Mouse (Mus musculus) intestine, postnatal 0 days (tissue): Measurements from ENCODE around the gene Chrm3. TPM values are rescaled to one million over a fixed set of nuclear protein-coding genes. Genes with fewer than 3 reads are reported as not detected.

Experiments
- ATAC-seq: fragments of 200-750 bp; cut with Nextera tagmentation; 2 replicates; pipeline ENCODE4 v1.8.0; 2017; ENCODE audit warnings: mild to moderate bottlenecking, moderate TSS enrichment, moderate library complexity
- H3K27ac ChIP-seq: fragments of 300-500 bp; sonication (generic); 2 replicates; pipeline ENCODE4 v1.5.1; 2014; ENCODE audit warnings: mild to moderate bottlenecking, low read depth, low read length, moderate library complexity
- H3K27me3 ChIP-seq: fragments of 300-500 bp; sonication (generic); replicated peaks from 2 replicates; pipeline ENCODE4 v1.6.1; 2014; ENCODE audit warnings: low read length, mixed read lengths; ENCODE audit not compliant: control insufficient read depth, insufficient read depth
- H3K36me3 ChIP-seq: fragments of 300-500 bp; sonication (generic); 2 replicates; pipeline ENCODE4 v1.6.1; 2014; ENCODE audit warnings: mild to moderate bottlenecking, moderate library complexity; ENCODE audit not compliant: control insufficient read depth, insufficient read depth
- H3K4me1 ChIP-seq: fragments of 300-500 bp; sonication (generic); replicated peaks from 2 replicates; pipeline ENCODE4 v1.6.1; 2014; ENCODE audit warnings: antibody characterized with exemption, low read length, mixed read lengths; ENCODE audit not compliant: control insufficient read depth, insufficient read depth
- H3K4me2 ChIP-seq: fragments of 300-500 bp; sonication (generic); replicated peaks from 2 replicates; pipeline ENCODE4 v1.6.1; 2014; ENCODE audit warnings: low read depth, mild to moderate bottlenecking, moderate library complexity
- H3K4me3 ChIP-seq: fragments of 300-500 bp; sonication (generic); 2 replicates; pipeline ENCODE4 v1.5.1; 2014; ENCODE audit warnings: low read depth, low read length
- H3K9ac ChIP-seq: fragments of 300-500 bp; sonication (generic); 2 replicates; pipeline ENCODE4 v1.6.1; 2014; ENCODE audit warnings: mild to moderate bottlenecking, low read depth, low read length
- H3K9me3 ChIP-seq: fragments of 300-500 bp; sonication (generic); 2 replicates; pipeline ENCODE4 v1.6.1; 2016; ENCODE audit warnings: mixed run types; ENCODE audit not compliant: control insufficient read depth
- CTCF ChIP-seq: sonication (generic); IDR thresholded peaks from 2 replicates; pipeline ENCODE4 v1.5.1; 2016; ENCODE audit warnings: low read depth, mild to moderate bottlenecking, control low read depth, antibody characterized with exemption, moderate library complexity
- WGBS: fragments of 180-500 bp; shearing (Covaris S2); extraction: QIAGEN DNeasy Blood & Tissue Kit; methylation state at CpG from one replicate; pipeline ENCODE4 v1.1.7; 2014; 5-methylcytosine and 5-hydroxymethylcytosine counted together
- polyA plus RNA-seq: library from polyadenylated mRNA; unstranded; fragments of >200 nt; fragmentation: Nextera tagmentation; extraction: Ambion mirVana; gene quantifications from 2 replicates; pipeline ENCODE4 v1.2.1, GENCODE M21; 2015

Gene Chrm3
- polyA plus RNA-seq, 1 experiment from 2014 or later = 0.53 TPM

GRCm38 (mm10) chr13:9900653-9901385 is 459.8 kb downstream of the Chrm3 start:
- WGBS = 74% methylated on average over 5 of the region's 5 CpGs
- Histone ChIP-seq H3K27ac (no peak overlapping the region), H3K9ac (no peak overlapping the region), H3K9me3 (no peaks in the 10 kb centered on the region), H3K27me3 (no peaks in the 10 kb centered on the region), H3K4me1 (no peaks in the 10 kb centered on the region), H3K4me2 (no peak overlapping the region), H3K36me3 (no peaks in the 10 kb centered on the region), H3K4me3 (no peak overlapping the region)
- ATAC-seq = no peak
- no peak for TF ChIP-seq CTCF

- Histone ChIP-seq H3K9ac (no peak overlapping the region), H3K4me3 (no peak overlapping the region), H3K27ac (no peak overlapping the region), H3K27me3 (no peaks in the 10 kb centered on the region), H3K4me1 (no peaks in the 10 kb centered on the region), H3K4me2 (no peak overlapping the region), H3K36me3 (no peaks in the 10 kb centered on the region), H3K9me3 (no peaks in the 10 kb centered on the region)
- TF ChIP-seq CTCF = no peak
- 66% methylated on average over 3 of the region's 3 CpGs for WGBS
- no peak for ATAC-seq
Measured at GRCm38 (mm10) chr13:9898664-9899369, 461.8 kb downstream of the Chrm3 start.

- no peak overlapping the region for H3K9ac ChIP-seq
- no peaks in the 10 kb centered on the region for H3K4me1 ChIP-seq
- no peak overlapping the region for H3K4me2 ChIP-seq
- ATAC-seq = no peak
- H3K27me3 ChIP-seq = no peaks in the 10 kb centered on the region
- no peaks in the 10 kb centered on the region for H3K36me3 ChIP-seq
- TF ChIP-seq CTCF = no peak
- no peak overlapping the region for H3K4me3 ChIP-seq
- 45% methylated on average over 1 of the region's 1 CpGs for WGBS
- H3K27ac ChIP-seq = no peak overlapping the region
- no peaks in the 10 kb centered on the region for H3K9me3 ChIP-seq
Measured at GRCm38 (mm10) chr13:9897231-9897630, 463.4 kb downstream of the Chrm3 start.

GRCm38 (mm10) chr13:9895045-9895625 is 465.5 kb downstream of the Chrm3 start:
- Histone ChIP-seq H3K27ac (no peak overlapping the region), H3K36me3 (no peaks in the 10 kb centered on the region), H3K4me3 (no peak overlapping the region), H3K4me1 (no peaks in the 10 kb centered on the region), H3K27me3 (no peaks in the 10 kb centered on the region), H3K4me2 (no peak overlapping the region), H3K9me3 (no peaks in the 10 kb centered on the region), H3K9ac (no peak overlapping the region)
- no peak for ATAC-seq
- TF ChIP-seq CTCF = no peak
- WGBS = 79% methylated on average over 11 of the region's 11 CpGs

GRCm38 (mm10) chr13:9891088-9891487 is 469.6 kb downstream of the Chrm3 start:
- no peak for TF ChIP-seq CTCF
- Histone ChIP-seq H3K36me3 (no peaks in the 10 kb centered on the region), H3K27me3 (no peaks in the 10 kb centered on the region), H3K4me3 (no peak overlapping the region), H3K4me2 (no peak overlapping the region), H3K27ac (no peak overlapping the region), H3K9ac (no peak overlapping the region), H3K4me1 (no peaks in the 10 kb centered on the region), H3K9me3 (no peaks in the 10 kb centered on the region)
- 87% methylated on average over 1 of the region's 1 CpGs for WGBS
- ATAC-seq = no peak

- no peak for TF ChIP-seq CTCF
Measured at GRCm38 (mm10) chr13:9890460-9890859, 470.2 kb downstream of the Chrm3 start.

More at GRCm38 (mm10) chr13:9890460-9890859, 470.2 kb downstream of the Chrm3 start:
- Histone ChIP-seq H3K4me3 (no peak overlapping the region), H3K4me1 (no peaks in the 10 kb centered on the region), H3K36me3 (no peaks in the 10 kb centered on the region), H3K9ac (no peak overlapping the region), H3K27ac (no peak overlapping the region), H3K27me3 (no peaks in the 10 kb centered on the region), H3K4me2 (no peak overlapping the region), H3K9me3 (no peaks in the 10 kb centered on the region)
- WGBS = 80% methylated on average over 5 of the region's 5 CpGs
- ATAC-seq = no peak
